Mouse (Mus musculus): ENCODE measurements around the gene Ifitm1.
"Not testable (repeated sequence)": the region's sequence is repeated elsewhere in the genome, so short reads cannot be mapped to it uniquely, and the experiment has no call there.

Ifitm1 gene

GRCm38 (mm10) chr7:140951051-140951450 is 16.0 kb upstream of the Ifitm1 start:
- DNase-seq (ENCODE audit: low spot score), result no peak

GRCm38 (mm10) chr7:140951765-140952164 is 15.3 kb upstream of the Ifitm1 start:
- no peak for DNase-seq (ENCODE audit: low spot score)

DNA sequence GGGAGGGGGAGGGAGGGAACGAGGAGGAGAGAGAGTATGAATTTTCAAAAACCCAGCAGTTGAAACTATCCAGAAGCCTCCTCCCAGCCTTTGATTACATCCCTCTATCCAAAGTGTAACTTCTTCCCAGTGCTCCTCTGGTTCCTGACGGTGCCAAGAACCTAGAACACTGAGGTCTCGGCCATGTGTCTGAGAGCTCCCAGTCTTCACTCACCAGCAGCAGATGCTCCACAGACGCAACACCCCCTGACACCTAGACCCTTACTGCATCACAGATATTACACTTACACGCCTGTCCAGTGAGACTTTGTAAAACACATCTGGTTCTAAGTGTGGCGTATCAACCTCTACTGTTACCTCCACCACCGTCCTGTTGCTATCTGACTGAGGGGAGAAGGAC is 14.6 kb upstream of the Ifitm1 start:
- DNase-seq (ENCODE audit: low spot score), result no peak

- DNase-seq (ENCODE audit: low spot score), result no peak
These were observed 13.9 kb upstream of the Ifitm1 start for GRCm38 (mm10) chr7:140953133-140953532.

DNA sequence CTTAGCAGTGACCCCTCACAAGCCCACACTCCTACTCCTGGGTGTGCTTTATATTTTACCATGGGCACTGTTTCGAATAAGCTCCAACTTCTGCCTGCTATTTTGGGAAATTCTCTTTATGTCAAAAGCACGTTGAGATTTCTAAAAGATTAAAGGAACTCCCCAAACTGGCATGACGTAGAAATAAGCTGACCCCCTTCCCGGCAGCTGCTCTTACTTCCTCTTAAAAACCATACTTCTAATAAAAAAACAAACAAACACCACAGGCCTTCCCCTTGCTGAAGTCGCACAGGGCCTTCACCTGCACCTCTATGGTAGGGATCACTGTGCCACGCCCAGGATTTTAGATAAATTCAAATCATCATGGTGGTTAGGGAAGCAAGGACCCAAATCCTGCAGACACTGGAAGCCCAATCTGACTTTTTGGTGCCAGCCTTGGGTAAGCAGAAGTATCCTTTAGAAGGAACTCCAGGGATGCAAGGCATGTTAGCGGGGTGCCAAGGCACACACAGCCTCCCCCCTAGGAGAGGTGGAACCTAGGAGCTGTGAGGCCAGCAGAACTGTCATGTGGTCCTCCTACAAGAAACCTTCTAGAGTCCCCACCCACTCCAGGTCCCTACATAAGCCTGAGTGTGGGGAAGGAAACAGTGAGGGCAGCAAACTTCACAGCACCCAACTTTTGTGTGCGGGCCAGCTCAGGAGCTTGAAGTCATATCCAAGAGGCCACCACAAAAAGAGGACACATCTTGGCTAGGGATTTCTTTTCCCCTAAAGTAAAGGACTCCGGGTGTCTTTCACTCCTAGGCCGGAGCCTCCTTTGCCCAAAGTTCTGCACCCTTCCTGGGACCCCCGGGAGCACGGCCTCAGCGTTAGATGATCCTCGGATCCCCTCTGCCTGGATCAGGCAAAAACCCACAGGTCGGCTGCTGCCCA is 13.0 kb upstream of the Ifitm1 start:
- DNase-seq (ENCODE audit: low spot score), result no peak

- DNase-seq (ENCODE audit: low spot score), result no peak
These were observed 12.3 kb upstream of the Ifitm1 start for GRCm38 (mm10) chr7:140954733-140955071.

DNA sequence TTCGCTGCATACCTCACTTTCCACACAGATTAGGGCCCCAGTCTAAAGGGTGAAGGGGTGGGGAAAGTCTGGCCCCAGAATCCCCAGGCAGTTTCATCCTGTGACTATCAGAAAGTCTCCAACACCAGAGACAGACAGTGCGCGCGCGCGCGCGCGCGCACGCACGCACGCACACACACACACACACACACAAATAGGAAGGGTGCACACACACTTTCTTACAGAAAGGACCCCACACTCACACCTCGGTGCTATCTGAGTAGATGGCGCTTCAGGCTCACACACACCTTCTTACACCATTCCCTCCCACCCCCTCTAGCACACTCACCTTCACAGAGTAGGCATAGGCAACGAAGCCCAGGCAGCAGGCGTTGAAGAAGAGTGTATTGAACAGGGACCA is 11.7 kb upstream of the Ifitm1 start:
- no peak for DNase-seq (ENCODE audit: low spot score)

GRCm38 (mm10) chr7:140955758-140956555 is 11.1 kb upstream of the Ifitm1 start, which contains the start of the genes Gm45717 and Ifitm2:
Gm45717 (minus strand) TSS chr7:140955937.
Ifitm2 (minus strand) TSS chr7:140955987.
- peak; percentile 78 for DNase-seq (ENCODE audit: low spot score)

DNA sequence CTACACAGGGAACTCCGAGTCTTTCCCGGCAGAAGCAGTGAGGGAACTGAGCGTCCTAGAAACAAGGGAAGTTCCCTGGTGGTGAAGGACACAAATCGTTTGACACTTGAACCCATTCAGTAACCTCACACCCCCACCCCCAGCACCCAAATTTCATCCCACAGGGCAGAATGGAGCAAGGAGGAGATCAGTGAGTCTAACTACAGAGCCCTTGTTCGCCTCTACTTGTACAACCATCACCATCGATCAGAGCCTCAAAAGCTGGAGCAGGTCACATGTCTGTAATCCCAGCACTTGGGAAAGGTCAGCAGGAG is 10.5 kb upstream of the Ifitm1 start:
- DNase-seq (ENCODE audit: low spot score), result no peak

GRCm38 (mm10) chr7:140959181-140959901 is 7.7 kb upstream of the Ifitm1 start:
- DNase-seq (ENCODE audit: low spot score), result no peak

GRCm38 (mm10) chr7:140960026-140960425 is 7.0 kb upstream of the Ifitm1 start:
- DNase-seq (ENCODE audit: low spot score), result no peak

DNA sequence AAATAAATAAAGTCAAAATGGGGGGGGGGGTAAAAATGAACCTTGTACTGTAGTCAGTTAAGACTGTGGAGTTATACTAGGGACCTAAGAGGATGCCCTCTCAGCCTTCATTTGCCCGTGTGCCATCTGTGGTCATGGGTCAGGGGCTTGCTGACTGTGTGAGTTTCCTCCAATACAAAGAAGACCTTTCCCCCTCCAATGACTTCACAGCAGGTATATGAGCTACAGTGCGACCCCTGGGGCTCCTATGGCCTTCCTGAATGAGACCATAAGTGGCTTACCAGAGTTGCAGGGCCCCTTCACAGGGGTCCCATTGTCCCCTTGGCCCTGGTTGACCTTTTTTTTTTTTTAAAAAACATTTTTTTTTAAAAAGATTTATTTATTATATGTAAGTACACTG is 5.6 kb upstream of the Ifitm1 start:
- DNase-seq (ENCODE audit: low spot score), result no peak

GRCm38 (mm10) chr7:140962733-140963132 is 4.3 kb upstream of the Ifitm1 start:
- no peak for DNase-seq (ENCODE audit: low spot score)

GRCm38 (mm10) chr7:140967862-140968591 is 1.0 kb downstream of the Ifitm1 start:
- DNase-seq (ENCODE audit: low spot score), result no peak

DNA sequence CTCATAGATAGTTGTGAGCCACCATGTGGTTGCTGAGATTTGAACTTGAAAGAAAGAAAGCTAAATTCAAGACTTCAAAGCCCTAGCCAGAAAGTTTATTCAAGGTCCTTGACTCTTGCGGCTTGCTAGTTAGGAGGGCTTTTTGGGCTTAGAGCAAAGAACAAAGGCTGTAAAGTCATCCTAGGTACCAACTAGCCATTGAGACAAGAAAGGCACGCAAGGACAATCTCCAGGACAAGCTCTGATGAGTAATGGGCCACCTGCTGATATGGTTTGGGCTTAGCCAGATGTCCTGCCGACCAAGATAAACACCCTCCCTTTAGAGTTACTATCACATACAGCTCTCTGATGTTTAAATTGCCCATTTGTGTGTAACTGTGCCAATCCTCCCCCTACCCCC is 1.7 kb downstream of the Ifitm1 start:
- not testable (repeated sequence) for DNase-seq (ENCODE audit: low spot score)

DNA sequence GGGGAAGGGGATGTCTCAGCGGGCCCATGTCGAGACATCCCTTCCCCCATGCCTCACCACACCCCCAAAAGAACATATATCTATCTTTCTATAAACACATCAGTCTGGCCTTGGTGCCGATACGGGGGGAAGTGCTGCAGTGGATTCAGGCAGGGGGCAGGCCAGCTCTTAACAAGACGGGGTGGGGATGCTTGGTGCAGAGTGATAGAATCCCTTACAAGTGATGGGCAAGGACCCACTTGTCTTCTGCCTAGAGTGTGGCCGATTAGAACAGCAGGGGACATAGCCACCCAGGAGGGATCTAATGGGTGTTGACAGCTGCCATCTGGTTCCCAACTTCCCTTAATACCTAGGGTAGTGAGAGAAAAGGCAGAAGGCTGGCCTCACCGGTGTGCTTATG is 3.9 kb downstream of the Ifitm1 start:
- no peak for DNase-seq (ENCODE audit: low spot score)

DNA sequence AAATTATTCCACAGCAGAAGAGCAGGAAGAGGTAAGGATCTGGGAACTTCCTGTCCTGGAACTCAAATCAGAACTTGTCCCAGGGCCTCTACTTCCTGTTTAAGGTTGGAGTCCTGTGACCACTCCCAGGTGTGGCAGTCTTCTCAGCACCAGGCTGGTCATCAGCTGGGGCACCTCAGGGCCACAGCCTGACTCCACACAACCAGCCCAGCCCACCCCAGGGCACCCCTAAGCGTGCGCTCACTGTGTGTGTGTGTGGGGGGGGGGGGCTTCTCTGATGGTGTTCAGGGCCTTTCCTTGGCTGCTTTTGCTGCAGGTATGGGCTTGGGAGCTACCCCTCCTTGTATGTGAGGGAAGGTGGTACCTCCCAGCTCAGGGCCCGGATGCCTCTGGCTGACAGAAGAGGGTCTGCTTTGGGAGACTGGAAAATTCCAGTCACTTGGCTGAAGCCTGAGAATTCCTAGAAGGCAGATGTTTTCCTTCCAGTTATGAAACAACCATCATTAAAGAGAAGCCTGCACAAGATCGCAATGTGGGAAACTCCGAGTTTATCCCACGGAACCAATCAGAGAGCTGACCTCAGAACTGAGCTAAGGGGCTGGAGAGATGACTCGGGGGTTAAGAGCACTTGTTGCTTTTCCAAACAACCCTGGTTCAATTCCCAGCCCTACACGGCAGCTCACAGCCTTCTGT is 4.6 kb downstream of the Ifitm1 start:
- DNase-seq (ENCODE audit: low spot score), result no peak

GRCm38 (mm10) chr7:140973396-140974165 is 6.6 kb downstream of the Ifitm1 start:
- DNase-seq (ENCODE audit: low spot score), result no peak

DNA sequence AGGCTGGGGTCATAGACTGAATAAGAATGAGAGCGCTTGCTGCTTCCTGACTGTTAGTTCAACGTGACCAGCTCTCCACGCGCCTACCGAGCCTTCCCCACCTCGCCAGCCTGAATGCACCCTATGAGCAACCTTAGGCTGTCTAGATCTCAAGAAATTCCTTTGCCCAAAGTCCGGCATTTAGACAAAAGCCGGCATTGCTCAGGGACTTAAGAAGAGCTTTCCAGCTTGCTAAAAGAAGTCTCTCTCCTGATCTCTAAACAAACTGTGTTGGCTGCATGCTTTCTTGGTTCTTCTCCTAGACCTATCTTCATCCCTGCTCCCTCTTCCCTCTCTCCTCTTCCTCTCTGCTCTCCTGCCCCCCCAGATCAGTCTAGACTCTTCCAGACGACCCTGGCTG is 7.9 kb downstream of the Ifitm1 start:
- no peak for DNase-seq (ENCODE audit: low spot score)

- DNase-seq (ENCODE audit: low spot score), result no peak
These were observed 8.4 kb downstream of the Ifitm1 start for GRCm38 (mm10) chr7:140975465-140975864.

Measured in ovary, postnatal 14 days (tissue).